Mouse (Mus musculus): ENCODE measurements around the gene Serpina16. TPM values are rescaled to one million over a fixed set of nuclear protein-coding genes. Genes with fewer than 3 reads are reported as not detected.

Gene Serpina16
- not detected for polyA plus RNA-seq (2014; fragmentation: Illumina TruSeq; extraction: RNeasy Lipid Tissue Mini Kit (QIAGEN cat#74804); ENCODE audit: low read depth, low replicate concordance)

DNA sequence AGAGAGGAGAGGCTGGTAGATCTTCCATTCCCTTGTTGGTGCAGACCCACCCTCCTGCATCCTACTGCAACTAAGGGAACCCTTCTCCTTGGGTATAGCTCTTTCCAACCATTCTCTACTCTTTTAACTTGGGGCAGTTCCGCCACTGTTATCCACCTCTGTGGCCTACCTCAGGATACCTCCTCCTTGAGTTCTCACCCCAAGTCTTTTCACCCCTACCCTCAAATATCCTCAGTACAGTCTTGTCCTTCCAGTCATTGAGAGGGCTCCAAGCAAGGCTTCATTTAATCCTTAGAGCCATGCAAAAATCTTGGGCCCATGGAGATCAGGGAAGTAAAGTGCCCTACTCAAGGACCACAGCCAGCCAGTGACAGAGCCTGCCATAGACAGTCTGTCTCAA is at the start of gene Serpina16:
TSS of gene Serpina16 (minus strand) at position 101 of the 400 bp plus-strand sequence.

DNA sequence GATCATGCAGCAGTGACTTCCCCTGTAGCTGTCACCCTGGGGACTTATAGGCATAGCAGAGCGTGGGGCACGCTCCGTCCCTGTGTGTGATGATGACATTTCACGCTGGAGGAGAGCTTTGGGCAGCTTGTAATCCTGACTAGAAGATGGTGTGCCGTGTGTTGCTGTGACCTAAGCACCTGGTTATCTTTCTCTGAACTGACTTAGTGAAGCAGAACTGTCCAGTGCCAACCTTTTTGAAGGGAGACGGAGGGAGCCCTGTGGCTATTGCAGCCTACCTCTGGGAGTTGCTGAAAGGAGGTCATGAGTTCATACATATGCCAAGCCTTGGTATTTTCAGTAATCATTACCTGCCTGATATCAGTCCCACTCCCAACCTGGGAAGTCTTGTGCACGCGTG is 19.5 kb upstream of the Serpina16 start, which contains the start of gene Serpina1f:
TSS of gene Serpina1f (minus strand) at position 101 of the 400 bp plus-strand sequence.

DNA sequence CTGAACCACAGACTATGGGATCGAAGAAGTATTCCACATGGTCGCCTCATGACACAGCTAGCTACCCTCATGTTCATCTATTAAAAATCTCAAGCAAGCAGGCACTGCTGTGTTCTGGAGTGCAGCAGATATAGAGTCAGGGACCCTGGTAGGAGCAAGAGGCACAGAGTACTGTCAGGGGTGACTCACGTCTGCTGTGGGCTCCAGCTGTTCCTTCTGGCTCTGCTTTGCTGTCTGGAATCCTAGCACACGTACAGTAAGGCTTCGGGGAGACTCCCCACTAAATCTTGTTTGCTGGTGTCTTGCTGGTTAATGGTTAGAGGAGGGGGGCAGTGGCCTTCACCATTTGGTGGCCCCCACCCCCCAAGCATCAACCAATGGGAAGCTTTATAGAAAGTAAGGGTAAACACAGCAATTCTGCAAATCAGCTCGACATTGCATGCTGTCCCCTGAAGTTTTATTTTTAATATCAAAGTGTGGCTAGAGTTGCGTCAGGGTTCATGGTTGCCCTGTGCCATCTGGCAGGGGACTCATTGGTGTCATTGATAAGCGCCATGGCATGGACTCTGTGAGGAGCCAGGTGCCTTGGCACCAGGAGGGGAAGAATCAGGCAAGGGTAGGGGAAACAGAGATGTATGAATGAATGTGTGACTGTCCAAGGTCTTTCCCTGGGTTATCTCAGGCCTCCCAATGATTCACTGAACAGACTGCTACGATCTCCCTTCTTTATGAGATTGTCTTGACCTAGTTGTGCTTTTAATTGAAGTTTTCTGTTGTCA is 18.9 kb downstream of the Serpina16 start, which contains the start of gene Serpina6:
TSS of gene Serpina6 (minus strand) at position 365 of the 779 bp plus-strand sequence.

DNA sequence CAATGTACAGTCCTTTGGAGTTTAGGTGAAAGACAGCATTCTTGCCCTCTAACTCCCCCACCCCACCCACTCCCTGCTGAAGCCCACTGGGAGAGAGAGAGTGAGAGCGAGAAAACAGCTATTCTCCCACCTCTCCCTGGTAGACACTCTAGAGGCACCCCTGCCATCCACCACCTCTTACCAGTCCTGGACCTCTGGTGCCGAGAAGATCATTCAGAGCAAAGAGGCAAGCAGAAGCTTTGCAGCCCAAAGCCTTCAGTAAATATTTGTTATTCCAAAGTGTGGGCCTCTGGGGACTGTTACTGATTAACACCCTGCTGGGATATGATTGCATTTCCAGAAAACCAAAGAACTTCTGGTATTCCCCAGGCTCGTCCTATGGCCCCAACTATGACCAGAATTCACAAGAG is 44.7 kb downstream of the Serpina16 start, which contains the start of gene Serpina10:
TSS of gene Serpina10 (minus strand) at position 242 of the 410 bp plus-strand sequence.

Other genes starting within 250 kb of the Serpina16 start
- gene Ifi27, start 241.9 kb downstream of the Serpina16 start, polyA plus RNA-seq (2014; fragmentation: Illumina TruSeq; extraction: RNeasy Lipid Tissue Mini Kit (QIAGEN cat#74804); ENCODE audit: low read depth, low replicate concordance): 276 TPM
- gene Ifi27l2a, start 232.5 kb downstream of the Serpina16 start, polyA plus RNA-seq (2014; fragmentation: Illumina TruSeq; extraction: RNeasy Lipid Tissue Mini Kit (QIAGEN cat#74804); ENCODE audit: low read depth, low replicate concordance): 37.8 TPM
- not detected for gene Ifi27l2b, start 218.9 kb downstream of the Serpina16 start, polyA plus RNA-seq (2014; fragmentation: Illumina TruSeq; extraction: RNeasy Lipid Tissue Mini Kit (QIAGEN cat#74804); ENCODE audit: low read depth, low replicate concordance)
- gene Ppp4r4, start 143.9 kb downstream of the Serpina16 start, polyA plus RNA-seq (2014; fragmentation: Illumina TruSeq; extraction: RNeasy Lipid Tissue Mini Kit (QIAGEN cat#74804); ENCODE audit: low read depth, low replicate concordance): 10.7 TPM
- gene Serpina10, start 44.7 kb downstream of the Serpina16 start, polyA plus RNA-seq (2014; fragmentation: Illumina TruSeq; extraction: RNeasy Lipid Tissue Mini Kit (QIAGEN cat#74804); ENCODE audit: low read depth, low replicate concordance): not detected
- 0.76 TPM for gene Serpina6, start 18.9 kb downstream of the Serpina16 start, polyA plus RNA-seq (2014; fragmentation: Illumina TruSeq; extraction: RNeasy Lipid Tissue Mini Kit (QIAGEN cat#74804); ENCODE audit: low read depth, low replicate concordance)
- not detected for gene Serpina1f, start 19.4 kb upstream of the Serpina16 start, polyA plus RNA-seq (2014; fragmentation: Illumina TruSeq; extraction: RNeasy Lipid Tissue Mini Kit (QIAGEN cat#74804); ENCODE audit: low read depth, low replicate concordance)
- 0.52 TPM for gene Serpina1d, start 97.5 kb upstream of the Serpina16 start, polyA plus RNA-seq (2014; fragmentation: Illumina TruSeq; extraction: RNeasy Lipid Tissue Mini Kit (QIAGEN cat#74804); ENCODE audit: low read depth, low replicate concordance)
- not detected for gene Serpina1b, start 154.2 kb upstream of the Serpina16 start, polyA plus RNA-seq (2014; fragmentation: Illumina TruSeq; extraction: RNeasy Lipid Tissue Mini Kit (QIAGEN cat#74804); ENCODE audit: low read depth, low replicate concordance)
- gene Serpina1a, start 187.4 kb upstream of the Serpina16 start, polyA plus RNA-seq (2014; fragmentation: Illumina TruSeq; extraction: RNeasy Lipid Tissue Mini Kit (QIAGEN cat#74804); ENCODE audit: low read depth, low replicate concordance): not detected
- gene Serpina1c, start 228.7 kb upstream of the Serpina16 start, polyA plus RNA-seq (2014; fragmentation: Illumina TruSeq; extraction: RNeasy Lipid Tissue Mini Kit (QIAGEN cat#74804); ENCODE audit: low read depth, low replicate concordance): not detected

All from adrenal gland, adult 10 weeks (tissue).